Mouse (Mus musculus) limb, embryonic 13.5 days (tissue): Measurements from ENCODE around the gene Arhgap31. TPM values are rescaled to one million over a fixed set of nuclear protein-coding genes. Genes with fewer than 3 reads are reported as not detected.

ENCODE experiments used
- polyA plus RNA-seq: library from polyadenylated mRNA; unstranded; fragments of >200 nt; fragmentation: Nextera tagmentation; extraction: Ambion mirVana; gene quantifications from 2 replicates; pipeline ENCODE4 v1.2.1, GENCODE M21; 2015

Arhgap31 gene
- polyA plus RNA-seq, 1 experiment from 2014 or later: 14.5 TPM

Other genes with a start within 250 kb of the Arhgap31 start
- 28.4 and 30.8 TPM in 2 replicates for gene Timmdc1, start 190.6 kb downstream of the Arhgap31 start, polyA plus RNA-seq
- 78.7 and 79.7 TPM in 2 replicates for gene Poglut1, start 163.0 kb downstream of the Arhgap31 start, polyA plus RNA-seq
- gene Tmem39a, start 154.6 kb downstream of the Arhgap31 start, polyA plus RNA-seq: 151 and 160 TPM in 2 replicates
- 36.7 and 37.2 TPM in 2 replicates for gene B4galt4, start 29.0 kb upstream of the Arhgap31 start, polyA plus RNA-seq
- gene Upk1b, start 87.1 kb upstream of the Arhgap31 start, polyA plus RNA-seq: 12.1 and 12.9 TPM in 2 replicates
- gene 4930435E12Rik, start 115.5 kb upstream of the Arhgap31 start, polyA plus RNA-seq: not detected in 2 replicates
- gene Igsf11, start 179.4 kb upstream of the Arhgap31 start, polyA plus RNA-seq: 1.2 and 1.5 TPM in 2 replicates